Mouse (Mus musculus): ENCODE measurements at regions not wholly inside any gene's neighbourhood (a gene's known extent, or its start where the extent isn't known, plus 50 kb on each side); places are given as distances from the start of the nearest gene placed in this dataset.

DNA sequence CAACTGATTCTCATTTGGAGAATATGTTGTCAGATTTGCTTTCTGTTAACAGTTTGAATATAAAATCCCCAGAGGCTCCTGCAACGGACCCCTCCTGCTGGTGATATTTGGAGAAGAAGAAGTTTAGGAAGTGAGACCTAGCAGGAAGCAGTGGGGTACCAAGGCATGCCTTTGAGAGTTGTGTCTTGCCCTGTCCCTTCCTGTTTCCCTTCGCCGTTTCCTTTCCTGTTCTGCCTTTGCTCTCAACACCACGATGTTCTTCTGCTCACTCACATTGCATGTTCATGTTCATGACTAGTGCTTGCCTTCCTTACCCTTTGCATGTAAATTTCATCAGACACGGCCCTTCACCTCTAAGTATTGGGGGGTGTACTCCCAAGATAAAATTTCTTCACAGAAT lies 254.0 kb downstream of the Tle4 start:
- no peak for DNase-seq (ENCODE audit: low read depth, low spot score)

DNA sequence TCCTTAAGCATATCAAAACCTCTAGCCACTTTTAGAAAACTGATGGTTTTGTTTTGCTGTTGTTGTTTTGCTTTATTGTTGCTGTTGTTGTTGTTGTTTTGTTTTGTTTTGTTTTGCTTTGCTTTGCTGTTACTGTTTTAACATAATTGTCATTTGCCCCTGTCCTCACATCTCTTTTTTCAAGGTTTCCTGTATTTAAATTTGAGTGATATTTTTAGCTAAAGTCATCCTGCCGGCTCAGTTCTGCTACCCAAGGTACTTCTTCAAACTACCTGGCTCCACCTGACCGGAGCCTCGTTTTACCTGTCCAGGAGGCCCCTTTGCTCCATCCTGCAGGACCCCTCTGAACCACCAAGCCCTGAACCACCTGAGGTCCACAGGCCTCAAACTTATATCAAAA lies 253.4 kb downstream of the Tle4 start:
- DNase-seq (ENCODE audit: low read depth, low spot score) = no peak

DNA sequence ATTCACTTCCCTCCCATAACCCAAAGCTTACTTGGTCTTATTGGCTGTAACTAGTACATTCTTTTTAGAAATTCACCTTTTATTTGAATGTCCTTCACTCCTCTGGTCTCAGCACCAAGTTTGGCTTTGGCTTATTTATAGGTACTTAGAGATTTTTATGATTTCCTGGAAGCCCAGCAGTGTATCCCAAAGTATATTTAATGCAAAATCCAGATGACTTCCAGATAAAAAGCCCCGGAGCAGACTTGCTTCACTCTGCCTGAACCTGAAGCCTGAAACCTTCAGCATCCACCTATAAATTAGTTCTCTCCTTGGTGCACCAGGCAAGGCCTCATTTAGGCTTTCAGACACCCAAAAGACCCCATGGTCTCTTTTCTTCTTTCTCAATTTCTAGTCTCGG lies 250.8 kb downstream of the Tle4 start:
- no peak for DNase-seq (ENCODE audit: low read depth, low spot score)

DNA sequence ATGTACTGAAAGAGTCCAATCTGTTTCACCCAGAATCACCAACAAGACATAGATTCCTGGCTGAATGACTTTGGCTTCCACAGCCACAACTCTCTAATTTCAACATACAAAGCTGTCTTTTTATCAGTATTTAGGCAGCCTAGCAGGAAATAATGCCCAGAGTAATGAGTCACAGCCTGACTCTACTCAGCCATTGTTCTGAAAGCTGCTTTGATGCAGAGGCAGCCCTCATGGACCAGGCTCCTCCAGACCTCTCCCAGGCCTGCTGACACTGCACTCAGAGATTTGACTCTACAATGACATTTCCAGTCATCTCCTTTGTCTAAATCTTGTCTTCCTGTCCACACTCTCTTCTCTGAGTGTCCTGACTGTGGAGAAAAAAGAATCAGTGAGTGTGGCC lies 250.4 kb downstream of the Tle4 start:
- no peak for DNase-seq (ENCODE audit: low read depth, low spot score)

DNA sequence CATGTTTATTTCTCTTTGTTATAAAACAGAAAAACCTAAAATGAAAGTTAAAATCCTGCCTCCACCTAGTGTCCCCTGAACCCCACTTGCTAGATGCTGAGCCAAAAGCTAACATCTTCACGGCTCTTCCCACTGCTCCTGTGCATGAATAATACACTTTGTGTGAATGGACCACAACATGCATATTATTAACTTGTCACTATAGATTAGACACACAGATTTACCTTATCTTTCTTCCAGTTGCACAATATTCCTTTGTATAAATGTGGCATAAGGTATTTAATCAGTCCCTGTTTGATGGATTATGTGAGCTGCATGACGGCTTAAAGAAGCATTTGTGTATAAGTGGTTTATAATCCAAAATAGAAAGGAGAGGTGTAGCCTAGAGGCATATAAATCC lies 248.1 kb downstream of the Tle4 start:
- DNase-seq (ENCODE audit: low read depth, low spot score) = no peak

DNA sequence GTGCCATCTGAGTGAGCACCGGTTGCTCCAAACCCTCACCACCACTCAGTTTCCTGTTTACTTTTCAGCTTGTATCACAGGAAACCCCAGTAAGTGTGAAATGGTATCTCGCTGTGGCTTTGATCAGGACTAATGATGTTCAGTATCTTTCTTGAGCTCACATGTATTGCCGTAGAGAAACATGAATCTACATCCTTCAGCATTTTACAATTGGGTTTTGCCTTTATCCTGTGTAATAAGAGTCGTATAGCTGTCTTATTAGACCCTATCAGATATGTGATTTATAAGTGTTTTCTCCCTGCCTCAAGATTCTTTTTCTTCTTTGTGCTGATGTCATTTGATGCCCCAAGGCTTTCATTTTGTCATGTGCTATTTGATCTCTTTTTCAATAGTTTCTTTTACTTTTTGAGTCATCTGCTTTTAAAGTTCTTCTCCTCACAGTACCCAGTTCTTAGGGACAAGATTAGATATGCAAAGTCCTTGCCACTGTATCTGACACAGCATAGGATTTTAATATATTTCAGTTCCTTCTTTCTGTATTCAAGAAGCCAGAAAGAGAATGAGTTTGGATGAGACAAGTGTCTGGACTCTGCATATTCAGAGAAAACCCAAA lies 246.0 kb downstream of the Tle4 start:
- no peak for DNase-seq (ENCODE audit: low read depth, low spot score)

DNA sequence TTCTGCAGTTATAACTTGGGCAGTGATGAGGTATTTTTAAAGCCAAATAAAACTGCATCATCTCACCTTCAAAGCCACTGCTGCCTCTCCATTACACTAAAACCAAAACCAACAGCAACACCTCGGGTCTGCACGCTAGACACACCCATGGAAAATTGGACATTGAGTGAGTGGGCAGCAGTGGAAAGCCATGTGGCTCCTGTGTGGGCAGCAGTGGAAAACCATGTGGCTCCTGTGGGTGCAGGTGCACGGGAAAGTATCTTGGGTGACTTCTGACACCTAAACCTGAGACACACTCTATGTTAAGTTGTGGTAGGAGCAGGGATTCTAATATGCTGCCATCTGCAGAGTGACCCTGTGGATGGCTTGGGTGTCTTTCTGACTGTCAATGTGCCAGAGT lies 245.3 kb downstream of the Tle4 start:
- no peak for DNase-seq (ENCODE audit: low read depth, low spot score)

DNA sequence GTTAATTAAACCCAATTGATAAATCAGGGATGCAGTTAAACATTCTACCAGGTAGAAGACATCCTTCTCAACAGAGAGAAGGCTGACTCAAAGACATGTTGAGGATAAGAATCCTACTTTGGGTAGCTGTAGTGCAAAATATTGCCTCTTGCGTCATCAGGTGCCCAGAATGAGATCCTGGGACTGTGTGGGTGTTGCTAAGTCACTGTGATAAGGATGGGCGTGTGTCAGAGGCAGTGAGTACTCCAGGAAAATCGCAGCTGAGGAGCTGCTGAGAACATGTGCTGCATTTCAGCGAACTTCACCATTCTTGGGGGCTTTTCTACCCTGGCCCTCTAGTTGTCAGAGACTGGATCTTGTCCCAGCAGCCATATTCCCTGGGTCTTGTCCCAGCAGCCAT lies 244.7 kb downstream of the Tle4 start:
- no peak for DNase-seq (ENCODE audit: low read depth, low spot score)

DNA sequence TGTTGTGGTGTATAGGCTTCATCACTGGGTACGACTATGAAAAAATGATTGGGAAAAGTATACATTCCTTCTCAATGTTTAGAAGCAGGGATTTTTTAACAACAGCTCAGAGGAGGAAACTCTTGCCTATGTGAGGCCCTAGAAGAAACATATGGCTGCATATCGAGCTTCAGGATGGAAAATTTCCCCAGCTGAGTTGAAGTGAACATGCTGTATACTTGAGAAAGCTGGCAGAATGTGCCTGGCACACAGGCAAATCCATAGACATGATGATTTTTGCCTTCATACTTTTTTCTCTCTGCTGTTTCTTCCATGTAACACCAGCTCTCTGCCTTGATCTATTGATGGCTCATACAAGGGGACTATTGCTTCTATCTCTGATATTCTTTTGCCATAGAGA lies 242.7 kb downstream of the Tle4 start:
- no peak for DNase-seq (ENCODE audit: low read depth, low spot score)

DNA sequence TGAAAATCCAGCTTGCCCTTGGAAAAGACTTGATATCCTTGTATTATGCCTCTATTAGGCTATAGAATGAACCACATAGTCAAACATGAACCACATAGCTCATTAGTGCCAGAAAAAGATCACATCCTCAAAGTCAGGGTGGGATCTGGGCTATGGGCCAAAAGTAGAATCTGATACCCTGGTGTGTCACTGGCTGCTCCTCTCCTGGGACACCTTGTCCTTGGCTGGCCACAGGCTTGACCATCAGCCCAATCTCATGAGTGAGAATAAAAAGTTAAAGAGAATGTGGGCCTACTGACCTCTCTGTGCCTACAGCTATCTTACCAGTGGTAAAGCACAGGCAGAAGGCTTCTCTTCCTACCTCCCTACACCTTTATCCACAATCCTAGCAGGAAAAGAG lies 241.9 kb downstream of the Tle4 start:
- no peak for DNase-seq (ENCODE audit: low read depth, low spot score)

DNA sequence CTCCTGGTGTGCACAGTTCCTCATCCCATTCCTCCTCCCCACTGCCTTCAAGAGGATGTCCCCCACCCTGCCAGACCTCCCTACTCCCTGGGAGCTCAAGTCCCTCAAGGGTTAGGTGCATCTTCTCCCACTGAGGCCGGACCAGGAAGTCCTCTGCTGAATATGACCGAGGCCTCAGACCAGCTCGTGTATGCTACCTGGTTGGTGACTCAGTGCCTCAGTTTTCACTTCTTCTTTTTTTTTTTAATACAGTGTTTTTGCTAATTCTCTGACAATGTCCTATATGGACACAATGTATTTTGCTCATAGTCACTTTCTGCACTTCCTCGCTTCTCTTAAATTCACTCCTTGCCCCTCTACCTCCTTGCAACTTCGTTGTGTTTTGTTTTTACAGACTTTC lies 237.2 kb downstream of the Tle4 start:
- DNase-seq (ENCODE audit: low read depth, low spot score) = no peak

DNA sequence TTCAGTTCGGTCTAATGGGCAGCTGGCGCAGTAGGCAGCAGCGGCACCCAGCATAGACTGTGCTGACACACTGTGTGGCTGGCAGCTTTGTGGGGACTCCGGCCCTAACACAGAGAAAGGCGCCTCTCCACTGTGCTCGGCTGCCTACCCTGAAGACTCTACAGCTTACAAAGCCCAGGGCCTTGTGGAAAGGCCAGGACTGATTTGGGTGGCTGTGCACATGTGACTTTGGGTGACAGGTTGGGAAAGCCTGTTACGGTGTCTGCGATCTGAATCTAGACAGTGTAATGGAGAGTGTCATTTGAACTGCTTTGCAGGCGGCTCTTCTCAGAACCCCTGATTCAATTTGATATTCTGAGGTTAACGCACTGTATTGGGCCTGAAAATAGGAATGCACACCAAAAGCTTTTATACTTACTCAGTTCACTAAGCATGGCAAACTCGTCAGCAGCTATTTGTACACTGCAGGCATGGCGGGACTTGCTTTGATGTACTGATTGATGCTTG lies 228.7 kb downstream of the Tle4 start:
- DNase-seq (ENCODE audit: low read depth, low spot score) = no peak

DNA sequence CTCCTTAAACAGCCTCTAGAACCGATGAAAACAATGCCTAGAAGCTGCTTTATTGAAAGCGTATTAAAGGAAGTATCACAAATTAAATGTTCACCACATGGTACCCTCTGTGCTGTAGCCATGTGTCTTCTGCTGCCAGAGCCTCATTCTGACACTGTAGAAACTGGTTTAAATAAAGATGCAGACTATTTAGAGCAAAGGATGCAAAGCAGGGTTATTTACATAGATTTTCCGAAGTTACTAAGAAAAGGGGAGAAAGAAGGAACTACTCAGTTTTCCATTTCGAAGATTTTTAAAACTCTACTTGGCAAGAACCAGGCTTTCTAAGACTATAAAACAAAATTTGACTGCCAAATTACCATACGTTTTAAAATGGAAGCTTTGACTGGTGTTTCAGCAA lies 226.5 kb downstream of the Tle4 start:
- no peak for DNase-seq (ENCODE audit: low read depth, low spot score)

DNA sequence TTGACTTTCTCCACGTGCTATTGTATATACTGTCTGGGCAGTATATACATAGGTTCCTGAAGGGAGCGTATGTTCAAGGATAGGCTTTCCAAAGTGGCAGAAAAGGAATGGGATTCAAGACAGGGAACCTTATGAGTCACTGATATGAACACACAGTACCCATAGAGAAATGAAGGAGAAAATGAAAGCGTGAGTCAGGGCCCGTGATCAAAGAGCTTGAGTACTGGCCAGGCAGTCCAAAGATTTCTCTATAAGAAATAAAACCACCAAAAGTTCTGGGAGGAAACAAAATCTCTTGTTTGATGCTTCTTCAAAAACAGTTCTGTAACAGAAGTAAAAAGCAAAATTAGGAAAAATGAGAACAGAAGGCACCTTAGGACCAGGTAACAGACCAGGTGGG lies 223.9 kb downstream of the Tle4 start:
- no peak for DNase-seq (ENCODE audit: low read depth, low spot score)

DNA sequence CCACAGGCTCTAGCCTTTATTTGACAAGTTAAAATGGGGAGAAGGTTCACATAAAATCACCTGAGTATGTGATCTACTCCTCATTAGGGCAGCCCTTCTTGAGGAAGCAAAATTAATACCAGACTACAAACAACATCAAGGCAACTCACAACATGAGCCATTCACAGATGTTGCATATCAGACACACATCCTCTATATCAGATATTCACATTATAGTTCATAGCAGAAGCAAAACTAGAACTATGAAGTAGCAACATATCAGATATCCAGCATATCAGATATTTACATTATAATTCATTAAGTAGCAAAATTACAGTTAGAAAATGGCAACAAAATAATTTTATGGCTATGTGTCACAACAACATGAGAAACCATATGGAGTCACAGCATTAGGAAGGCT lies 217.0 kb downstream of the Tle4 start:
- no peak for DNase-seq (ENCODE audit: low read depth, low spot score)

DNA sequence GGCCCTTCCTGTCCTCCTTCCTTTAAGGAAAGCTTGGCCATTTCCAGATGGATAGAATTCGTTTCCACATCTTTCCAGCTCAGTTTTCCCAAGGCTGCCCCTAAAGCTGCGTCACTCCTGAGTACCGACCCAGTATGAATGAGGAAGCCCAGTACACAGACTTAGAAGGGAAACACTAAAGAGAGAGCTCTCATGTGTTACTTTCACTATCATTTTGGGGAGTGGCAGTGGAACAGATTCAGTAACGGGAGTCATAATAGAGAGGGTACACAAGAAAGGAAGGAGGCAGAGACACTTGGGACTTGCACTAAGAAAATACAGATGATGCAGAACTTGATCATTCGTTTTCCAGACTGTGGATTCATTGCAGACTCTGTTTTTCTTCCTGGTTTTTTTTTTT lies 210.1 kb downstream of the Tle4 start:
- DNase-seq (ENCODE audit: low read depth, low spot score) = no peak

DNA sequence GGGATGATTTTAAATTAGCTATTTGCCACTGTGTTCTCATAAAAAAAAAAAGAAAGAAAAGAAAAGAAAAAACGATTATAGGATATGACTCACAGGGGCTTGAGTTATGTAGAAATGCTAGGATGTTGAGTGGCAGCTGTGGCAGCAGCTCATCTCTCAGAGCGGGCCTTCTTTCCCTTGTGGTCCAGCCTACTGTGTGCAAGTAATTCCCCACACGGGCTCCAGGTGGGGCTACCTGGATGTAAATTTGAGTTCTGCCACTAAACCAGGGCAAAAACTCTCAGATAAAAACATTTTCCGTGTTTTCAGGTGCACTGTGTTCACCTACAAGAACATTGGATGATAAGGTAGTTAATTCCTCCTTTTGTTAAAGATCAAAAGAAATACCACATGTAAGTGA lies 209.3 kb downstream of the Tle4 start:
- peak; percentile 35 for DNase-seq (ENCODE audit: low read depth, low spot score)

DNA sequence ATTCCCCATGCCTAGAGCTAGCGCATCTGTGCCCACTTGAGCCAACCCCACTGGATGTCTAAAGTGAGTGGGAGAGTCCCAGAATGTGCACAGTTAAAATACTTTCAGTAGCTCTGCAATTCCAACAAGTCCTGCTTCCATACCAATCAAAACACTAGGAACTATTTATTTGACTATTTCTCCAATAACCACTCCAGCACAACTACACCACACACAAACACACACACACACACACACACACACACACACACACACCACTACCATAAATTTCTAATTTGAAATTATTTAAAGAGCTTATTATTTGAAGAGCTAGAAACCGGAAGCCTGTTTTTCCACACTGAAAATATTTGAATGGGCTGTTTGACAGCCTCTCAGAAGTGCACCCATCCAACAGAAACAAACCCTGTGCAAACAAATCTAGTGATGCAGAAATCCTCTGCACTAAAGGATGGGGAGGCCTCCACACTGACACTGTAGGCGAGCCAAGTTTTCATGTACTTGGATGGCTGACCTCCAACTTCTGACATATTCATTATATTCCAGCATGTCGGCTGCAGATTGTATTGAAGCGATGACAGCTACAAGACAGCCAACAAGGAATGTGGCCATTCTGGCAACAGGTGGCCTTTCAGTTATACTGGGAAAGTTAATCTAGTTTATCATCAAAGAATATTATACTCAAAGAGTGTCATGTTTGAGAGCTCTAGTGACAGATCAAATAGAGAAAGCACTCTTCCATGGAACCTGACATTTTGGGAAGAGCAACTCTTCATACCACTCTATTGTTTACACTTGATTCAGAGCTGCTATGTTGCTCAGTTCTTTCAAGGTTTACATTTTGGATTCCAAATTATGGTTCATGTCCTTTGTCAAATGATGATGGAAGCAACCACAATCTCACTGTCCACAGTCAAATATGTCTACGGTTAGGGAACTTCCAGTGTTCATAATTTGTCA lies 207.7 kb downstream of the Tle4 start:
- DNase-seq (ENCODE audit: low read depth, low spot score) = no peak

DNA sequence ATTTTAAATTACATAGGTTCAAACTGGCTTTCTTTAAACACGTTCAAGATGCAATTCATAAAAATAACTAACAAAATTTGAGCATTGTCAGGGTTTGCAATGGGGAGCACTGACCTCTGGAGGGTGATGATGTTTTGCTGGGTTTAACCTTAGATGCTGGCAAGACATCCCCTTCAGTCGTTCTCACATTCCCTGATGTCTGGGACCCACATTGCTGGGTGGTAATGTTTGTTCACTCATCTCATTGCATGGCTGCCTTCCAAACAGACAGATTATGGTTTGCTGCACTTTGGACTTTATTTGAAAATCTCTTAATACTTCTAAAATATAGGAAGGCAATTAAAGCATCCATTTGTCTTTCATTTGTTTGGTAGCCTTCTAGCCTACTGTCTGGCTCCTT lies 206.9 kb downstream of the Tle4 start:
- no peak for DNase-seq (ENCODE audit: low read depth, low spot score)

All from ES-CJ7 (cell line).